ENCODE assay signal across 13 mouse cellular contexts in genomic region chr12:100504585-100504984, GRCm38 (mm10).
"Had no signal": no experiment of that assay in that cellular context is flagged by ENCODE, and none has a peak within 500 bp of the region (broad histone marks: within the 10 kb centered on the region; RNA-seq: fewer than 3 reads in every experiment).

No protein-coding gene starts in this region.

- ATAC-seq: midbrain, embryonic 15.5 days had no signal

- H3K9ac ChIP-seq: limb, embryonic 12.5 days; liver, embryonic 14.5 days; midbrain, embryonic 15.5 days; neural tube, embryonic 12.5 days; stomach, embryonic 15.5 days had no signal

- H3K27me3 ChIP-seq: limb, embryonic 12.5 days; midbrain, embryonic 15.5 days; neural tube, embryonic 12.5 days; stomach, embryonic 15.5 days had no signal

- H3K4me3 ChIP-seq: limb, embryonic 12.5 days; midbrain, embryonic 15.5 days; neural tube, embryonic 12.5 days; stomach, embryonic 15.5 days had no signal

- H3K36me3 ChIP-seq: midbrain, embryonic 15.5 days; stomach, embryonic 15.5 days had no signal

- H3K9me3 ChIP-seq: limb, embryonic 12.5 days; midbrain, embryonic 15.5 days; neural tube, embryonic 12.5 days; stomach, embryonic 15.5 days had no signal

- DNase-seq: kidney, postnatal 36 days; layer of hippocampus, adult 9-11 months; layer of hippocampus, postnatal 36 days; lung, adult 18-20 months; retina, postnatal 1 day; thymus, adult 2 months; thymus, postnatal 36 days had no signal

- H3K27ac ChIP-seq: limb, embryonic 12.5 days; liver, embryonic 14.5 days; midbrain, embryonic 15.5 days; neural tube, embryonic 12.5 days; stomach, embryonic 15.5 days had no signal

- H3K4me1 ChIP-seq: neural tube, embryonic 12.5 days had no signal

- H3K4me2 ChIP-seq: limb, embryonic 12.5 days; midbrain, embryonic 11.5 days; midbrain, embryonic 15.5 days; neural tube, embryonic 12.5 days; stomach, embryonic 15.5 days had no signal
